Mouse (Mus musculus) embryonic facial prominence, embryonic 13.5 days (tissue): ENCODE results near the gene Ndufs3. TPM values are rescaled to one million over a fixed set of nuclear protein-coding genes. Genes with fewer than 3 reads are reported as not detected.

Source experiments
- ATAC-seq: fragments of 200-750 bp; cut with Nextera tagmentation; 2 replicates; pipeline ENCODE4 v1.8.0; 2017; ENCODE audit warnings: low read depth; ENCODE audit not compliant: insufficient number of reproducible peaks, insufficient read depth, low FRiP score, low TSS enrichment
- H3K27ac ChIP-seq: fragments of 300-500 bp; sonication (generic); 2 replicates; pipeline ENCODE4 v1.5.1; 2015; ENCODE audit warnings: moderate library complexity, mild to moderate bottlenecking, inconsistent platforms
- H3K27me3 ChIP-seq: fragments of 300-500 bp; sonication (generic); 2 replicates; pipeline ENCODE4 v1.6.1; 2015; ENCODE audit warnings: mild to moderate bottlenecking, inconsistent platforms
- H3K36me3 ChIP-seq: fragments of 300-500 bp; sonication (generic); 2 replicates; pipeline ENCODE4 v1.6.1; 2015; ENCODE audit warnings: mild to moderate bottlenecking, inconsistent platforms
- H3K4me1 ChIP-seq: fragments of 300-500 bp; sonication (generic); 2 replicates; pipeline ENCODE4 v1.6.1; 2015; ENCODE audit warnings: inconsistent platforms
- H3K4me2 ChIP-seq: fragments of 300-500 bp; sonication (generic); 2 replicates; pipeline ENCODE4 v1.6.1; 2015; ENCODE audit warnings: moderate library complexity, mild to moderate bottlenecking, inconsistent platforms
- H3K4me3 ChIP-seq: fragments of 300-500 bp; sonication (generic); 2 replicates; pipeline ENCODE4 v1.5.1; 2015; ENCODE audit warnings: mild to moderate bottlenecking, inconsistent platforms
- H3K9ac ChIP-seq: fragments of 300-500 bp; sonication (generic); 2 replicates; pipeline ENCODE4 v1.6.1; 2015; ENCODE audit warnings: mild to moderate bottlenecking, inconsistent platforms
- H3K9me3 ChIP-seq: fragments of 300-500 bp; sonication (generic); 2 replicates; pipeline ENCODE4 v1.6.1; 2016; ENCODE audit warnings: inconsistent platforms
- WGBS: fragments of 180-500 bp; shearing (Covaris S2); methylation state at CpG from one replicate; pipeline ENCODE4 v1.1.7; 2015; ENCODE audit warnings: mixed read lengths; 5-methylcytosine and 5-hydroxymethylcytosine counted together
- polyA plus RNA-seq: library from polyadenylated mRNA; unstranded; fragments of >200 nt; fragmentation: Nextera tagmentation; extraction: Ambion mirVana; gene quantifications from 2 replicates; pipeline ENCODE4 v1.2.1, GENCODE M21; 2015

Ndufs3 gene
- polyA plus RNA-seq: 208 and 232 TPM in 2 replicates

DNA sequence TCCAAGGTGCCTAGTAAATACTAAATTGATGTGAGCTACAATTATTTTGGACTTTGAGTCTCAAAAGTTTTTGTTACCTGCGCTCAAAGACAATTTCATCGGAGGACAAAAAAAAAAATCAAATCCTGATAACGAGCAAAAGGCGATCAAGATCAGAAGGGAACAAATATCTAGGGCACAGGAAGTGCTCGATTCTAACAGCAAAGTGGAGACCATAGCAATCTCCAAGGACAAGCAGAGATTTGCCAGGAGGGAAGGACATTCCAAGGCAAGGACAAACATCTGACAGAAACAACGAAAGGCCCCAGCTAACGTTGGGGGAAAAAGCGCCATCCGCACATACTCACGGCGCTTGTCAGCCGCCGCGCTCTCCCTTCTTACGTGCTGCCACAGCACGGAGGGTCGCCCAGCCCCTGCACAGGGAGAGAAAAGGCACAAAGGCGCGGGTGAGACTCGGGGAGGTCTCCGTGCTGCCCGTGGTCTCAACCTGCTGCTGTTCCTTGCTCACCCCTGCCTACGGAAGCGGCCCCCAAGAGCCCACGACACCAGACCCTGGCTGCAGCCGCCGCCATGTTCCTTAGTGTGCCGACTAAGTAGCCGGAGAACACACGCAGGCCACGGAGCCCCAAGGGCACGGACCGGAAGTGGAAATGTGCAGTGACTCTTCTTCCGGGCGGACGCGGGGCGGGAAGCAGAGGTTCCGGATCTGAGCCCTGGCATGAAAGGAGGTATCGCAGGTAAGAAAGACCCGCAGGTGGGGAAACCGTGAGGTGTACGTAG, at the start of gene Ndufs3, which contains the start of gene Kbtbd4:
Gene Ndufs3 (minus strand): TSS at position 752 of the 780 bp plus-strand sequence.
Gene Kbtbd4 (plus strand): TSS at position 665 of the 780 bp plus-strand sequence.
- H3K4me1 ChIP-seq: peaks cover 32% of the 10 kb centered on the region
- peaks cover 65% of the 10 kb centered on the region for H3K36me3 ChIP-seq
- peak within 1 kb of the TSS; percentile 97 for H3K9ac ChIP-seq
- no peaks in the 10 kb centered on the region for H3K27me3 ChIP-seq
- peak within 1 kb of the TSS; percentile 98 for H3K4me3 ChIP-seq
- no peaks in the 10 kb centered on the region for H3K9me3 ChIP-seq
- peak within 1 kb of the TSS; percentile 94 for H3K27ac ChIP-seq
- ATAC-seq: peak; percentile 80
- H3K4me2 ChIP-seq: peak within 1 kb of the TSS; percentile 69
- under 1% methylated on average over 43 of the region's 43 CpGs for WGBS

DNA sequence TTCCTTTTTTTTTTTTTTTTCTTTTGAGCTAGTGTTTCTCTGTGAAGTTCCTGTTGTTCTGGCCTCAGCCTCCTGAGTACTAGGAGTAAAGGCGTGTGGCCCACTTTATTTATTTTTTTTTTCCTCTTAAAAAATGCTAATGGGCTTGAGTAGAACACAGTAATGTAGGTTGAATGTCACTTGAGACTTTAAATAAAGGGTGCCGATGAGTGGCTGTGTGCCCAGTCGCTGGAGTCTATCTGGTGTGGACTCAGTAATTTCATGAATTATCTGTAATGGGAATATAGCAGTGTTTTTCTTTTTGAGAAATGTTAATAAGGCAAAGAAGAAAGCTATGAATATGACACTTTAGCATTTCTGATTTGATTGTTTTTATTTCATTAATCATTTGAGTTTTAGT, 48.8 kb upstream of the Ndufs3 start:
- Histone ChIP-seq H3K36me3 (peaks cover 8% of the 10 kb centered on the region), H3K4me3 (no peak overlapping the region), H3K27me3 (no peaks in the 10 kb centered on the region), H3K4me2 (no peak overlapping the region), H3K9ac (no peak overlapping the region), H3K4me1 (no peaks in the 10 kb centered on the region), H3K9me3 (no peaks in the 10 kb centered on the region), H3K27ac (no peak overlapping the region)
- ATAC-seq: no peak
- WGBS: 79% methylated on average over 3 of the region's 3 CpGs

DNA sequence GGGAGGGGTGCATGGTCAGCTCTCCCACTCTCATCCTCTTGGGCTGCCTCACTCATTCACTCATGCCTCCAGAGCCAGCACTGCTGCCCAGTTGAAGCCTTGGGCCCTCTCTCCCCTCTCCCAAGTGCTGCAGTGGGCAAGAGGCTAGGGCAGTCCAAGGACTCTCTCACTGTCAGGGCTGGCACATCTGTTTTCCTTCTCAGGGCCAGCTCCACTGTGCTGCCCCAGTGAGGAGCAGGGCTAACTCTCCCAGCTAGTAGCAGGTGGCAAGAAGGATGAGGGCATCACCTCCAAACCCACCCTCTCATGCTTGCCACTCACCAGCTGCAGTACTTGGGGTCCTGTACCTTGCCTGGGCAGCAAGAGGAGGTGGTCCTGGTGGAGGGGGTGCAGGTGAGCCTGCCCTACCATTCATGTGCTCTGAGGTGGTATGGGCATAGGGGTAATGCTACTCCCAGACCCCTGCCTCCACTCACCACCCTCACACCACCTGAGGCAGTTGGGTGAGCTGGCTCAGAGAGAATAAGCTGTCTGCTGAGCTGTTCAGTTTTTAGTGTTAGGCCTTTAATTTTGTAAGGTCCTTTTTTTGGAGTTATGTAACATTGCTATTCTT, 46.1 kb upstream of the Ndufs3 start:
- H3K4me1 ChIP-seq: no peaks in the 10 kb centered on the region
- no peak overlapping the region for H3K4me3 ChIP-seq
- no peak overlapping the region for H3K27ac ChIP-seq
- H3K36me3 ChIP-seq: peaks cover 5% of the 10 kb centered on the region; the same call in 1 of the 2 replicates
- no peaks in the 10 kb centered on the region for H3K27me3 ChIP-seq
- ATAC-seq: no peak
- no peak overlapping the region for H3K9ac ChIP-seq
- H3K4me2 ChIP-seq: no peak overlapping the region
- no peaks in the 10 kb centered on the region for H3K9me3 ChIP-seq

DNA sequence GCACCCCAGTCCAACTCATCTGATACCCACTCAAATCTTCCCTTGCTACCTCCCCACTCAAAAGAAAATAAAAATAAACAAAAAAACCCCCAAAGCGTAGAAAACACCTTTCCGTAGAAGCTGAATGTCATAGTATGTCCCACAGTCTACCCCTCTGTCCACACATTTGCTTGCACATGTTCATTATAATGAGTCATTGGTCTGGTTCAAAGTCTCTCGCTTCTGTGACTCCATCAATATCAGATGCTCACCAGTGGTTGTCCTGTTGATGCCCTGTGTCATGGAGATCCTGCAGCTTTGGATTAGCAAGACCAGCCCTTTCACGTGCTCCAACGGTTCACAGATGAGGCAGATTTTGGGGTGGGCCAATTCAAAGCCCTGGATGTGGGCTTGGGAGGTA, 45.5 kb upstream of the Ndufs3 start:
- H3K27me3 ChIP-seq: no peaks in the 10 kb centered on the region
- WGBS: 86% methylated on average over 5 of the region's 5 CpGs
- H3K9me3 ChIP-seq: no peaks in the 10 kb centered on the region
- no peak overlapping the region for H3K9ac ChIP-seq
- peaks cover 5% of the 10 kb centered on the region; the same call in 1 of the 2 replicates for H3K36me3 ChIP-seq
- ATAC-seq: no peak
- H3K4me1 ChIP-seq: no peaks in the 10 kb centered on the region
- H3K4me2 ChIP-seq: no peak overlapping the region
- H3K27ac ChIP-seq: no peak overlapping the region
- no peak overlapping the region for H3K4me3 ChIP-seq

DNA sequence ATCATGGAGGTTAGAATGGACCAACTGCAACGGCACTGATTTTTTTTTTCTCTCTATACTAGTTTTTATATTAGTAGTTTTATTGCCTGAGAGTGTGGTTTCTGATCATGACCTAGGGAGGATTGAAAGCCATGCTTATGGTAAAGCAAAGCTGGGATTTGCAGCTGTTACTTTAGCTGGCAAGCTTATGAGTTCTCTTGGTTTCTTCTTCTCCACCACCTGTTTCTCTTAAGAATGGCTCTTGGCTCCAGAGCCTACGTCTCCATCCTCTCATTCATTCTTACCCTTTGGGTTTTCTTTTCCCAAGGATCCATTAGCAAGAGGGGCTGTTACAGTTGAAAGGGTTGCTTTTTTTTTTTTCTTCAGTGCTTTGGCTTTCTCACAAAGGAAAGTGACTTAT, 37.1 kb upstream of the Ndufs3 start:
- no peak for ATAC-seq
- peak overlapping the region; percentile 77 for H3K4me2 ChIP-seq
- whole genome bisulfite sequencing: 56% methylated on average over 2 of the region's 2 CpGs
- peak overlapping the region; percentile 97 for H3K4me3 ChIP-seq
- no peaks in the 10 kb centered on the region for H3K27me3 ChIP-seq
- peaks cover 3% of the 10 kb centered on the region; the same call in 1 of the 2 replicates for H3K36me3 ChIP-seq
- peaks cover 23% of the 10 kb centered on the region for H3K4me1 ChIP-seq
- H3K9ac ChIP-seq: no peak overlapping the region
- H3K27ac ChIP-seq: no peak overlapping the region
- no peaks in the 10 kb centered on the region for H3K9me3 ChIP-seq

DNA sequence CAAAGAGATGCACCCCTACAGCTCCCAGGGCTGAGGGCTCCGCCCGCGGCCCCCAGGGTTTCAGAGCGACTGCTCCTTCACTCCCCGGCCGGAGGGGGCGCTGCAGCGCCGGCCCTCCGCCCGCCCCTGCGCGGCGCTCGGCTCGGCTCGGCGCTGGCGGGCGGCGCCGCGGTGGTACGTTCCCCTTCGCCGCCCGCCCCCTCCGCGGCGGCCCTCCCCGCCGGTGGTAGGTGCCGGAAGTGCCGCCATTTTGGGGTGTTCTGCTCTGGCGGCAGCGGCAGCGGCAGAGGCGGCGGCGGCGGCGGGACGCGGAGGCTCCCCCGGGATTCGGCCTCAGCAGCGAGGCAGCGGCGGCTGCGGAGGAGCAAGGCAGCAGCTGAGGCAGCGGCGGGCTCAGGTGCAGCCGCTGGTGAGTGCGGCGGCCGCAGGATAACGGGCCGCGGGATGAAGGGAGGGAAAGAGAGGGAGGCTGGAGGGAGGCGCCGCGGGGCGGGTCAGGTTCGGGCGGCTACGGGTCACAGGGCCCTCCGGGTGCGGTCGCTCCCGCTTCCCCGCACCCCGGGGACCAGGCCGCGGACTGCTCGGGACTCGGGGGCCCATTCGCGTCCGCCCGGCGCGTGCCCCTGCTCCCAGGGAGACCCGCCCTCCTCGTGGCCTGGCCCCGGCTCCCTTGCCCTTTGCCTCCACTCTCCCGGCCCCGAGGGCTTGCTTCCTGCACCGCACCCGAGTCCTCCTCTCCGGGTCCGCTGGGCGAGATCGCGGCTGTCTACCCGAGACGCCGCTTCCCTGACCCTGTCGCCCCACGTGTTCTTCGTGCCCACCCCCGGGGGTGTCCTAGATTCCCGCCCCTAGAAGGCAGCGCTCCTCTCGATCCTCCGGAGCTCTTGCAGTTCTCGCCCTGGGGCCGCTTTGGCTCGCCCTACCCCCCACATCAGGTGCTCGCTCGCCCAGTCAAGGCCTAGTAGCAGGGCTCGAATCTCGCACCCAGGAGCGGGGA, 35.9 kb upstream of the Ndufs3 start, which contains the start of gene Celf1:
Gene Celf1 (plus strand): TSS at position 150 of the 997 bp plus-strand sequence.
- H3K27ac ChIP-seq: peak within 1 kb of the TSS; percentile 95
- H3K9ac ChIP-seq: peak within 1 kb of the TSS; percentile 98
- peak within 1 kb of the TSS; percentile 97 for H3K4me3 ChIP-seq
- H3K4me1 ChIP-seq: peaks cover 23% of the 10 kb centered on the region
- H3K27me3 ChIP-seq: no peaks in the 10 kb centered on the region
- H3K9me3 ChIP-seq: no peaks in the 10 kb centered on the region
- peak within 1 kb of the TSS; percentile 77 for H3K4me2 ChIP-seq
- WGBS: under 1% methylated on average over 95 of the region's 113 CpGs
- H3K36me3 ChIP-seq: peaks cover 3% of the 10 kb centered on the region; the same call in 1 of the 2 replicates
- peak; percentile 91 for ATAC-seq

DNA sequence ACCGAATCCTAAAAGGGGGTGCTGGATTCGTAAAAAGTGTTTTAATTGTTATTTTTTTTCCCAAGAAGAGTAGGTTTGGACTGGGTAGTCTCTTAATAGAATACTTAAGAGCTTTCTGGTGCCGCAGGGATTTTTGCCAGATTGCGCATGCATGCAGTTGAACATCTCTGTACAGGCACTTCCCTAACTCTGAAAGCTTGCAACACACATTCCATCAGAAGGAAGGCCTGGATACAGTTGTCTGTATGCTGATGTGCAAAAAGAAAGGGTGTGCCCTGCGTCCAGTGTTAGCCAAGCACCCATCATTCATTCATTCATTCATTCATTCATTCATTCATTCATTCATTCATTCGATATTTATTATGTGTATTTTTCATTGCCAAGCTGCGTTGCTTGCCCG, 35.1 kb upstream of the Ndufs3 start:
- Histone ChIP-seq H3K9me3 (no peaks in the 10 kb centered on the region), H3K27me3 (no peaks in the 10 kb centered on the region), H3K4me3 (peak overlapping the region; percentile 97), H3K9ac (peak overlapping the region; percentile 98), H3K4me2 (peak overlapping the region; percentile 77), H3K4me1 (peaks cover 23% of the 10 kb centered on the region), H3K27ac (peak overlapping the region; percentile 95), H3K36me3 (peaks cover 3% of the 10 kb centered on the region; the same call in 1 of the 2 replicates)
- WGBS: 42% methylated on average over 8 of the region's 8 CpGs
- no peak for ATAC-seq

DNA sequence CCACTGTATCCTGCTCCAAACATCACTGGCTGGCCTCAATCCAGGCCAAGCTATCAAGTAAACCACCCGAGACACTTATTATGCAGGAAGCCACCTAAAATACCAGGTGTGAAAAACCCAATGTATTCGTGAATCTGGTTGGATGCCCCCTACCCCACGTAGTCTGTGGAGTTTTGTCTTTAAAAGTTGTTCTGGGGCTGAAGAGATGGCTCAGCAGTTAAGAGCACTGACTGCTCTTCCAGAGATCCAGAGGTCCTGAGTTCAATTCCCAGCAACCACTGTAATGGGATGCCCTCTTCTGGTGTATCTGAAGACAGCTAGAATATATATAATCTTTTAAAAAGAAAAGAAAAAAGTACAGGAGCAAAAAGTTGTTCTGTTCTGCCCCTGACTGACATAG, 33.7 kb upstream of the Ndufs3 start:
- Histone ChIP-seq H3K9ac (no peak overlapping the region), H3K27me3 (no peaks in the 10 kb centered on the region), H3K36me3 (peaks cover 3% of the 10 kb centered on the region; the same call in 1 of the 2 replicates), H3K9me3 (no peaks in the 10 kb centered on the region), H3K27ac (no peak overlapping the region), H3K4me2 (no peak overlapping the region), H3K4me3 (no peak overlapping the region), H3K4me1 (peaks cover 21% of the 10 kb centered on the region)
- no peak for ATAC-seq
- 68% methylated on average over 3 of the region's 3 CpGs for WGBS

DNA sequence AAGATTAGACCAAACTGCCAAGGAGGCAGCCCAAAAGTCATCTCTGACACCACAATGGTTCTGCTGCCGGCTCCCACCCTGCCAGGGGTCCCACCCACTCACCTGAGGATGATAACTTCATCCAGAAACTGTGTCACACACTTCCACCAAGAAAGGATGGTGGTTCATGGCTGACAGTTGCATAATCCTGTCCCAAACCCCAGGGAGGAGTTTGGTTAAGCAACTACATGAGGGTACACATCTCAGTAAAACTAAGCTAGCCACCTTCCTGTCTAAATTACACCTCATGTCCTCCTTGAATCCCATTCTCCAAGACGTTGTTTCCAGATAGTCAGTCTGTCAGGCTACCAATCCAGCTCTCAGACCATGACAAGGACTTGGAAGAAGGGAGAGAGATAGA, 27.6 kb upstream of the Ndufs3 start:
- 73% methylated on average over 2 of the region's 2 CpGs for WGBS
- Histone ChIP-seq H3K4me2 (no peak overlapping the region), H3K27me3 (no peaks in the 10 kb centered on the region), H3K4me3 (no peak overlapping the region), H3K27ac (no peak overlapping the region), H3K4me1 (no peaks in the 10 kb centered on the region), H3K36me3 (no peaks in the 10 kb centered on the region), H3K9ac (no peak overlapping the region), H3K9me3 (no peaks in the 10 kb centered on the region)
- ATAC-seq: no peak

DNA sequence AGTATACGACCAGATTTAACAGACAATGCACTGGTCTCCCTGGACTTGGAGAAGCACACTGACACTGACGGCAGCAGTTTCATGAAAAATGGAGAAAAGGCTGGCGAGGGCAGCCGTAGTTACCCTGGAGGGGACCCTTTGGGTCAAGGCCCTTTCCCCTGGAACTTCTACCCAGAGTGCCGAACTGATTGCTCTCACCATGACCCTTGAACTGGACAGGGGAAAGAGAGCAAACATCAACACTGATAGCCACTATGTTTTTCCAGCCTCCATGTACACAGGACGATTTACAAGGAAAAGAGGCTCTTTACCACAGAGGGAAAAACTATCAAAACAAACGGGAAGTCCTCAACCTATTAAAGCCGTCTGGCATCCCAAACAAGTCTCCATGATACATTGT, 27.2 kb upstream of the Ndufs3 start:
- WGBS: 73% methylated on average over 8 of the region's 8 CpGs
- Histone ChIP-seq H3K4me3 (no peak overlapping the region), H3K36me3 (no peaks in the 10 kb centered on the region), H3K27ac (no peak overlapping the region), H3K4me2 (no peak overlapping the region), H3K9me3 (no peaks in the 10 kb centered on the region), H3K27me3 (no peaks in the 10 kb centered on the region), H3K4me1 (no peaks in the 10 kb centered on the region), H3K9ac (no peak overlapping the region)
- ATAC-seq: no peak

DNA sequence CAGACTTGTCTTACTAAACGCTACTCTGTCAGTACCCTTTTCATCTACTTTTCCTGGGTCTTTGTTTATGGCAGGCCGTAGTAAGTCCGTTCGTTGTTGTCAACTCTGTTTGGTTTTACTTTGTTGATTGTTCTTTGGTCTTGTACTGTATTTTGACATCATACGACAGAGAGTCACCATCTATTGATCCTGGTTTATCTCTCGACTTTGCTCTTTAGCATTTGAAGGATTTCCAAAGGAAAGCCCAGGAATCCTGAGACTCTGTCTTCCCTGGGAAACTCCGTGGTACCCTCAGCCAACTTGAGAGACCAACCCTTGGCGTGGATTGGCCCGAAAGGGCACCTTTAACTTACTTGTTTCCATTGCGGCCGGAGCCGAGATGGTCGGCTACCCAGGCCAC, 23.9 kb upstream of the Ndufs3 start:
- H3K4me2 ChIP-seq: no peak overlapping the region
- no peak overlapping the region for H3K9ac ChIP-seq
- H3K27ac ChIP-seq: no peak overlapping the region
- no peak overlapping the region for H3K4me3 ChIP-seq
- no peak for ATAC-seq
- no peaks in the 10 kb centered on the region for H3K9me3 ChIP-seq
- no peaks in the 10 kb centered on the region; the same call in 1 of the 2 replicates for H3K27me3 ChIP-seq
- no peaks in the 10 kb centered on the region for H3K4me1 ChIP-seq
- H3K36me3 ChIP-seq: no peaks in the 10 kb centered on the region
- 86% methylated on average over 13 of the region's 13 CpGs for WGBS
